Mouse (Mus musculus): Measurements from ENCODE around the gene Rtn1.

Rtn1 gene

GRCm38 (mm10) chr12:72232176-72232575 is 176.7 kb downstream of the Rtn1 start:
- DNase-seq (ENCODE audit: low spot score in 2 of 2), result no peak

GRCm38 (mm10) chr12:72229451-72230196 is 179.2 kb downstream of the Rtn1 start:
- no peak for DNase-seq (ENCODE audit: low spot score in 2 of 2)

- no peak for DNase-seq (ENCODE audit: low spot score in 2 of 2)
Measured at GRCm38 (mm10) chr12:72227731-72228130, 181.1 kb downstream of the Rtn1 start.

- DNase-seq (ENCODE audit: low spot score in 2 of 2), result no peak
Measured at GRCm38 (mm10) chr12:72225371-72225770, 183.5 kb downstream of the Rtn1 start.

- DNase-seq (ENCODE audit: low spot score in 2 of 2), result no peak
Measured at GRCm38 (mm10) chr12:72223557-72224102, 185.2 kb downstream of the Rtn1 start.

- DNase-seq (ENCODE audit: low spot score in 2 of 2), result no peak
Measured at GRCm38 (mm10) chr12:72213554-72213953, 195.3 kb downstream of the Rtn1 start.

- DNase-seq (ENCODE audit: low spot score in 2 of 2), result no peak
Measured at GRCm38 (mm10) chr12:72200828-72201227, 208.0 kb downstream of the Rtn1 start.

GRCm38 (mm10) chr12:72197925-72198486 is 210.8 kb downstream of the Rtn1 start:
- DNase-seq (ENCODE audit: low spot score in 2 of 2), result no peak

- no peak for DNase-seq (ENCODE audit: low spot score in 2 of 2)
Measured at GRCm38 (mm10) chr12:72197434-72197833, 211.4 kb downstream of the Rtn1 start.

- DNase-seq (ENCODE audit: low spot score in 2 of 2), result no peak
Measured at GRCm38 (mm10) chr12:72184929-72185328, 223.9 kb downstream of the Rtn1 start, which contains the start of gene Ccdc175. TSS of gene Ccdc175 (minus strand) at chr12:72185029.

GRCm38 (mm10) chr12:72179561-72179960 is 229.3 kb downstream of the Rtn1 start:
- no peak for DNase-seq (ENCODE audit: low spot score in 2 of 2)

- no peak for DNase-seq (ENCODE audit: low spot score in 2 of 2)
Measured at GRCm38 (mm10) chr12:72178322-72178721, 230.5 kb downstream of the Rtn1 start.

All from spleen, postnatal 36 days (tissue).